Mouse (Mus musculus): Measurements from ENCODE around the gene Pced1b. TPM values are rescaled to one million over a fixed set of nuclear protein-coding genes. Genes with fewer than 3 reads are reported as not detected.
"Not testable (repeated sequence)": the region's sequence is repeated elsewhere in the genome, so short reads cannot be mapped to it uniquely, and the experiment has no call there.

Gene Pced1b
- total RNA-seq (2015; ENCODE audit: low replicate concordance) (8.8 and 30.3 TPM in 2 replicates), total RNA-seq (2017; ENCODE audit: low replicate concordance) (2.7 and 7.1 TPM in 2 replicates)

DNA sequence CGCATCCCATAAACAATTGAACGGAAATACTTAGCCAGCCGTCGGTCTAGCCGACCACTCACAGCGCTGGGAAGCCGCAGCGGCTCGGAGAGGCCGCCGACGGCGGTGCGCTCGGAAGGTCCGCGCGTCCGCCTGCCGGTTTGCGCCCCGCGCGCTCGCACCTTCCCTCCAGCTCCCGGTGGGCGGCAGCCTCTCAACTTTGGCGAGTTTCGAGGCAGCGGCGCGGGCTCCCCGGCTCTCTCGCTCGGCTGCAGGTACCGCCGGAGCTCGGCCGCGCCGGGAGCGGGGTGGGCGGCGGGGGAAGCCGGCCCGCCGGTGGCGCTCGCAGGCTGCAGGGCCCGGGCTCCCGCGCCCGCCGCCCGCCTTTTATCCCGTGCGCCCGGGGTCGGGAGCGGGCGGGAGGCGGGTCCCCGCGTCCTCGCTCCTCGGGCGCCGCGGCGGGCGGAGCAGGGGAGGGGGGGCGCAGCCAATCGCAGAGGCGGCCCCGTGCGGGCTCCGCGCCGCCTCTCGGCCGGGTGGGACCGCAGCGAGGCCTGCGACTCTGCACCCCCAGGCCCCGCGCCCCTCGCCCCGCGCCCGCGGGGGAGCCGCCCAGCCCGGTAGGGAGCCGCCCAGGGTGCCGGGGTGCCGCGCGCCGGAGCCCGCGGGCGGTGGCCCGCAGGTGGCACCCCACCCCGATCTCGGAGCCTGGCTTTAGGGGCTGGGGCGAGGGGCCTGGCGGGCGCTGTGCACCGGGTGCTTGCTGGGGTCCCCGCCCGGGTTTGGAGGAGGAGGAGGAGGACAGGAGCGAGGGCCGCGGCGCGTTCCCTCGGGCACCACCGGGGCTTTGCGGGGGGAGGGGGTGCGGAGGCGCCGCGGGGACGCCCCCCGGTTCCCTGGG is at the start of gene Pced1b, which contains the start of gene Amigo2:
Gene Pced1b (plus strand): TSS at position 197 of the 880 bp plus-strand sequence.
Gene Amigo2 (minus strand): TSS at position 377 of the 880 bp plus-strand sequence.
- no peak for ATAC-seq (replicated peaks; ENCODE audit: low FRiP score, poor library complexity, severe bottlenecking)

DNA sequence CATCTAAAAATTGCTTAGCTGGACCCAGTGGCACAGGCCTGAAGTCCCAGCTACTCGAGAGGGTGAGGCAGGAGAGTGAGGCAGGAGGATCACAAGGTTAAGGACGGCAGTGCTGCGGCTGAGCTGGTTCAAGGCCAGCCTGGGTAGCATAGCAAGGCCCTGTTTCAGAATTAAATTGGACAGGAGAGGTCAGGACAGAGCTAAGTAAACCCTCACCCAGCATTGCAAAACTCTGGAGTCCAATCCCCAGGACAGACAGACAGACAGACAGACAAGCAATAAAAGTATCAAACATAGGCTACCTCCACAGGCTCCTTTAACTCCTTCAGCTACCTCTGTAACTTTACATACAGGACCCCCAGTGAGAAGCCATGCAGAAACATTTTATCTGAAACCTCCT is 42.0 kb upstream of the Pced1b start:
- ATAC-seq (replicated peaks; ENCODE audit: low FRiP score, poor library complexity, severe bottlenecking), result no peak

DNA sequence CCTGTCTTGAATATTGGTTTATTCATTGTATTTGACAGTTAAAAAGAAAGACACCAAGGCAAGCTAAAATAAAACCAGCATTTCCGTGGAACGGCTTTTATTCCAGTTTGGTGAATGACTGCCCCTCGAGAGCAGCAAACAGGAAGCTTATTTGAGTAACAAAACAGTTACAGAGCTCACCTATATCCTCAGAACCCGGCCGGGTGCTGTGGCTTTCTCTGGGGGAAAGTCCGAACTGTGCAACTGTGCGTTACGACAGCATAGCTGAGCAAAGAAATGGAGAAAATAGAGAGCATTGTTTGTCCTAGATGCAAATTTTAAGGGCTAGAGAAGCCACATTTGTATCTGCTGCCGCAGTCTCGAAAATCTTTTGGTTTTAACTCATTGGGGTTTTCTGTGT is 41.1 kb upstream of the Pced1b start:
- no peak for ATAC-seq (replicated peaks; ENCODE audit: low FRiP score, poor library complexity, severe bottlenecking)

DNA sequence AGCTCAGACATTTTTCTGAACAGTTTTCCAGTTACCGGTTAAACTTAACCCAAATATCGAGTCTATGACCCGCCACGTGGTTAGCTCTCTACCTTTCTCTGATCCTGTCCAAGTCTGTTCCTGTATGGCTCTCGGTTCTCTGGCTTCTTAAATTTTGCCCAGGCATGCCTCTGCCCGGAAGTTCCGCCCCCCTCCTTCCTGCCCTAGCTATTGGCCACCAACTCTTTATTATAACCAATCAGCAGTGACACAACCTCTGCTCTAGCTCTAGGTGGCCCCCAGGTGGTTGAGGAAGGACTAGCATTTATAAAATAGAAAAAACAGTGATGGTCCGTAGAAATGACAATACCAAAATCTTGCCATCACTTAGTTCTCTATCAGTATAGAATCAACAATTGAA is 40.4 kb upstream of the Pced1b start:
- ATAC-seq (replicated peaks; ENCODE audit: low FRiP score, poor library complexity, severe bottlenecking), result no peak

DNA sequence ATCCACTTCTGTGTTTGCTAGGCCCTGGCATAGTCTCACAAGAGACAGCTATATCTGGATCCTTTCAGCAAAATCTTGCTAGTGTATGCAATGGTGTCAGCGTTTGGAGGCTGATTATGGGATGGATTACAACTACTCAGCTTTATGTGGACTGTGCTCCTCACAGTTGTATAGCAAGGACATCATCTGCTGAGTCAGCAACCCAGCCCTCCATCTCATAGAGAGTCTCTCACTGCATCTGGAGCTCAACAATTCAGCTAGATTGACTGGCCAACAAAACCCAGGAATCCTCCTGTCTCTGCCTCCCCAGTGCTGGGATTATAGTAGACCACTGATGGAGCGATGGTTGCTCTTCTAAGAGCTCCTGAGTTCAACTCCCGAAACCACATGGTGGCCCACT is 37.2 kb upstream of the Pced1b start:
- ATAC-seq (replicated peaks; ENCODE audit: low FRiP score, poor library complexity, severe bottlenecking), result not testable (repeated sequence)

DNA sequence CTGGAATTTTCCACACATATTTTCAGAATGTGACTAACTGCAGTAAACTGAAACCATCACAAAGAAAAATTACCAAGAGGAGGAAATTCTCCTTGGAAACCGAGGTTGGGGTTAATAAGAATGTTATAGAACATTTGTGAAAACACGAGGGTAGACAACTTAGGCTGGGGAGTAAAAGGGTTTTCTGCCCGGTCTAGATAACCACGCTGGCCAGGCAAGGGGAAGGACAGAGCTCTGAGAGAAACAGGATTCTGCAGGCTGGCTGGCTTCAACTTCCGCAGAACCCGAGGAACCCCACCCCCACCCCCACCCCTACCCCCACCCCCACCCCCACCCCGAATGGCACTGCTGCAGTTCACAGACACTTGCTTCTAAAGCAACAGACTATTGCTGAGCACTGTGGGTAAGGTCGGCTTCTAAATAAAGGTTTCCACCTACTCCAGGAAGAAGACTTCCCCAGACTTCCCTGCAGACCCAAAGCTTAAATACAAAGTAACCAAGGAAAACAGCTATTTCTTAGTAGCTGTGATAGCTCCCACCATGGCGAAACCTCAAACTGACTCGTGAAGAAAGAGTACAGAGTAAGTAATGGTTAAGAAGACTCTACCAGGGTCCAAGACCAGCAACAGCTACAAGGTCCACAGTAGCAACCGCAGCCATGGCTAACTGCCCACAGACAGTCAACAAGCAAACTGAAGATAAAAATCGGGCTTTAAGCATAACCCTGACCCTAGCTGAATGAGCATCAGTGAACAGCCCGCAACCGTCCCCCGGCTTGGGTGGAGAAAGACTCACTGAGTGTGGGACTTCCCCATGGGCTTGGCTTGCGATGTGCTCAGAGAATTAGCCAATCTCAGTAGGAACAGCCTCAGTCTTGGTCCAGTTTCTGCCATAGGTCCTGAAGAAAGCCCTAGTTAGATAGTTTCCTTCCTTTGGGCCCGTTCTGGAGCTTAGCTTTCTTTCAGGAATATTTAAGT is 34.1 kb upstream of the Pced1b start:
- ATAC-seq (replicated peaks; ENCODE audit: low FRiP score, poor library complexity, severe bottlenecking), result no peak

DNA sequence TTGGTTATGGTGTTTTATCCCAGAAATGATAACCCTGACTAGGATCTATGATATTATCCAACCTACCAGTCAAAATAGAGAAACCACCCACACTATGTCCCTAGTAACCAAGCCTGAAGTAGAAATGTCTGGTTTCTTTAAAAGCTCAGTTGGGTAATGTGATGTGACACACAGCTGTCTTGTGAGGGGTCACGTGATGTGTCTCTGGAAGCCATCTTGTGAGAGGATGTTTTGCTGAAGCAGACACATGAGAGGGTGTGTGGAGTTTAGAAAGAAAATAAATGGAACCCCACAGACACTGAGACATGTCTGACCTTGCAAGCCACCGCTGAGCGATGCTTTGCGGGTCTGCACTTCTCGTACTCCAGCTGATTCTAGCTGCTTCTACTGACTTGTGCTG is 30.1 kb upstream of the Pced1b start:
- no peak for ATAC-seq (replicated peaks; ENCODE audit: low FRiP score, poor library complexity, severe bottlenecking)

DNA sequence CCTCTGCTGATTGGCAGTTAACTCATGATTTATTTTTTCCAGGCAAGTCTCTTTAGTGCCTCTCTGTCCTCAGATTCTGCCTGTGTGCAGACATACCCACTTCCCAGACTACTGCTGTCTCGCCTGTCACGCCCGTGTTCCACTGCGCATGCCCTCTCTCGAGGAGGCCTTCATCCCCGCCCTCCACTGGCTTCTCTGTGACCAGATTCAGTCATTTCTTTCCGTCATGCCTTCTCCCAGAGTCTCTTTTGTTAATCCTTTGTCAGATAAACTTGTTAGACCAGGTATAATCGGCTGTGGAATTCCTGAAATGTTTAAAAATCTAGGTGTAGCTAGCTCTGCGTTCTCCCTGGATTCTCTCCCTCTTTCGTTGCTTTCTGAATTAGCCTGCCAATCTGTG is 23.5 kb upstream of the Pced1b start:
- ATAC-seq (replicated peaks; ENCODE audit: low FRiP score, poor library complexity, severe bottlenecking), result no peak

DNA sequence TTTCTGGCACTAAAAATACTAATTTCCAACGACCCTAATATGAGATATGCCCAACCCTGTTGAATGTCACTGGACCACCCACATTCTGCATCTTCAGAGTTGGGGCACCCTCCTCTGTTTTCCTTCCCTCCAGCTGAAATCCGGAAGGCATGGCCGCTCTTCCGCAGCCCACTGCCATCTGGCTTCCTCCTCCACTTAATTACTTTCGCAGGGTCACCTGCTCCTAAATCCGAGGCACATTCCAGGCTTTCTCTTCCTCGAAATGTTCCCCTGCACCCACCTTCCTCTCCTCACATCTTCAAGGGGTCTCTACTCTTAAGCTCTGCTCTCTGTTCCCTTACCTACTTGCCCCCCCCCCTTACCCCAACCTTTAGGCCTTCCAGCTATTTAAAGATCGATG is 22.9 kb upstream of the Pced1b start:
- no peak for ATAC-seq (replicated peaks; ENCODE audit: low FRiP score, poor library complexity, severe bottlenecking)

DNA sequence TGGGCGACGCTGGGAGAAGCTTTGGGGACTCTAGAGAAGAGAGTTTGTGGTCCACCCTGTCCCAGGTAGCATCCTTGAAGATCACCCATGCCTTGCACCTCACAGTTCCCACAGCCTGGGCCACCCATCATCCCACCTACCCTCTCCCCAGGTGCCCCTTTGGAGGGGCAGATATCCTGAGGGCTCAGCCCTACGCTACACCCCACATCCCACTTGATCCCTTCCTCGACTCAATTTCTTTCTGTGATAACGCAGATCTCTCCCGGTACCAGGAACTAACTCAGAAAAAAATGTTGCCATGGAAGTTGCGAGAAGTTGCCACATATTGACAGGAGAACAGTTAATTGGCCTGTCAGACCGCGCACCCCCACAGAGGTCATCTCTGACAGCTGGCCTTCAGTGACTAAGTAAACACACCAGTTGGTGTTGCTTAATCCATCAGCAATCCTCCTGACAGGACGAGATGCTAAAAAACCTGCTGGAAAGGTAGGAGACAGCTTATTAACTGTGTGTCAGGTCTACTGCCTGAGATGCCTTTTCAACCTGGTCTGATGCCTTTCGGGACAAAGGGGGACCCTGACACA is 17.3 kb upstream of the Pced1b start:
- no peak for ATAC-seq (replicated peaks; ENCODE audit: low FRiP score, poor library complexity, severe bottlenecking)

DNA sequence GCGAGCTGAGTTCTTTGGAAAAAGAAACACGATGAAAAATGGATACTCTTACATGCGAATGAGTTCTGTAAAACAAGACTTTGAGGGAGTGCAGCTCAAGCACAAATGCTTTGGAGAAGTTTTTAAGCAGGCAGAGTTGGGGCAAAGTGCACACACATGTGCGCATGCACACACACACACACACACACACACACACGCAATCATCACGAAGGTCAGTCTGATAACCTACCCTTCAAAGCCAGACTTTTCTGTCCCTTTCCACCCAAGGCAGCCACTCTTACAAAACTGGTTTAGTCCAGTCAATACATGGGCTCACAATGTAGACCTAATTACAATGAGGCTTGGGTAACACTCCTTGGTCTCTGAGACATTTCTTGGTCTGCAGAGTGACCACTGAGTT is 12.8 kb upstream of the Pced1b start:
- no peak for ATAC-seq (replicated peaks; ENCODE audit: low FRiP score, poor library complexity, severe bottlenecking)

DNA sequence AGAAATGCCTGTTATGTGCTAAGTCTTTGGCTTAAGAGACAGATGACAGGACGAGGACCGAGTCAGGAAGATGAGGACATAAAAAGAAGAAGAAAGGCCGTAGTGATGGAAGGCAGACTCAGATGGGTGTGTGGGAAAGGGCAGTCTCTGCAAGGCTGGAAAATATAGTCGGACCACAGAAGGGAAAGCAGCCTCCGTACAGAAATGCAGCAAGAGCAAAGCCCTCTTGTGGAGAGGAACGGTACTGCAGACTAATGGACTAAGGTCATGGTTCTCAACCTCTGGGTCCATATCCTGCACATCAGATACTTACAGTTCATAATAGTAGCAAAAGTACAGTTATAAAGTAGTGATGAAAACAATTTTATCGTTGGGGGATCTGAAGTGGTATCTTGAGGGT is 11.7 kb upstream of the Pced1b start:
- 0 out of 2 replicates have a peak, but pooled peaks have one; percentile 49 for ATAC-seq (replicated peaks; ENCODE audit: low FRiP score, poor library complexity, severe bottlenecking)

DNA sequence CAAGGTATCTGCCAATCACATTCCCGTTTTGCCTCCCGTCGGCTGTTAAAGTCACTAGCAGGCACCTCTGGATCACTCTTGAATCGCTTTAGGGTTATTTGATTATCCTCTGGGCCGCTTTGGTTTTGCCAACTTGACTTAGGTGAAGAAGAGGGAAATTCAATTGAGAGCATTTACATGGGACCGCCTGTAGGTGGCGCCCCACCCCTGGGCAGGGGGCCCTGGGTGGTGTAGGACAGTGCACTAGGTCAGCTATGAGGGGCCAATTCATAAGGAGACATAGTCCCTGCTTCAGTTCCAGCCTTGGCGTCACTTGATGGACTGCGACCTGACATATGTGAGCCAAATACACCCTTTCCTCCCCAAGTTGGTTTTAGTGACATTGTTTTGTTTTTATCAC is 10.0 kb upstream of the Pced1b start:
- ATAC-seq (replicated peaks; ENCODE audit: low FRiP score, poor library complexity, severe bottlenecking), result no peak

DNA sequence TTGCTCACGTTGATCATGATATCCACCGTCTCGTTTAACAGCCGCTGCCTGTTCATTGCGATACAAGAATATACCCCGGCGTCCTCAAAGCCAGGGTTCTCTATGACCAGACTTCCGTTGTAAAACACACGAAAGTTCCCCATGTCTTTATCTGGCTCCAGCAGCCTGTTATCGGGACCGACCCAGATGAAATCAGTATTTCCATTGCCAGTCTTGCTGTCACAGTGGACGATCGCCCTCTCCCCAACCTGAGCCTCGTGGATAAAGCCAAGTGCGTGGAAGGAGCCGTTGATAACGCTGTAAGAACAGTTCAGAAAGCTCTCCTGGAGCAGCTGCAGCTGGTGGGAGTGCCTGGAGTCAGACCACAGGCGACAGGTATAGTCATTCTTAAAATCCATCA is 1.5 kb upstream of the Pced1b start:
- ATAC-seq (replicated peaks; ENCODE audit: low FRiP score, poor library complexity, severe bottlenecking), result no peak

DNA sequence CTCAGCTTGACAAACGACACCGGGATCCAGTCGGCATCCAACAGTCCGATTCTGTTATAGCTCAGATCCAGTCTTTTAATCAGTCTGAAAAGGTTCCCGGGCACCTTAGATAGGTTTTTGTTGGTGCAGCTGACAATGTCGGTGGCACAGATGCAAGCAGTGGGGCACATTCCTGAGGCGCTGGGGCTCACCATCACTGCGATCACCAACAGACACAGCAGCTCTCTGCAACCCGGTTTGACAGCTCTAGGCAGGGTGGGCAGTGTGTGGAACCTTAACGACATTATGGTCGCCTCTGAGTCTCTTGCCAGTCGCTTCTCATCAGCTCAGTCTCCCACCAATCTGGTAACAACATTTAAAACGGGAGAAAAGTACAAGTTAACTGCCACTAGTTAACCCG is 651 bp upstream of the Pced1b start:
- ATAC-seq (replicated peaks; ENCODE audit: low FRiP score, poor library complexity, severe bottlenecking), result no peak

DNA sequence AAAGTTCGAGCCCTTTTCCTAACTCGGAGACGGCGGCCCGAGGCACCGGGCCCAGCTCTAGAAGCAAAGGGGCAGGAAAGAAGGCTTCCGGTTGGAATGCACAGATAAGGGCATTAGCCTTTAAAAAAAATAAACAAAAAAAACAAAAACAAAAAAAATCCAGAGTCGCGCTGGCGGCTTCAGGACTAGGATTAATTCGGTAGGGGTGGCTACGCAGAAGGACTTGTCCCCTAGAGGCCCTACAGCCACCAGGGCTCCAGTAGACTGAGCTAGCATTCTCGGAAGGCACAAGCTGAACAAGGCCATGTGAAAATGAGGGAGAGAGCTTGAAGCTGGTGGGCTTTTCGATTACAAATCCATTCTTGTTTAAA is 869 bp downstream of the Pced1b start:
- no peak for ATAC-seq (replicated peaks; ENCODE audit: low FRiP score, poor library complexity, severe bottlenecking)

DNA sequence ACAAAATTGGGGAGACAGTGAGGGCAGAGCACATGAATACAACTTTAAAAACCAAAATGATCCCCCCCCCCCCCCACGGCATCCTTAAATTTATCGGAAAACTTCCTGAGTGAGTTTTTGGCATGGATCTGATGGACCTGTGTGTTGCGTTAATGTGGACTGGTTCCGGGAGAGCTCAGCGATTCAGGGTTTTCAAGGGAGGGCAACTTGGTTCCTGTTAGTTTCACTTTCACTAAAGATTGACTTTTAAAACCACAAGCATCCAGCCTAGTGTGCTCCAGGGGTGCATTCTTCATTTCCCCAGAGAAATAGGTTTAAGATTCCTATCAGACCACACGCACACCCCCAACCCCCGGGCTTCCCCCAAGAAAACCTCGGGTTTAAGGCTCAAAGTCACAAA is 1.4 kb downstream of the Pced1b start:
- no peak for ATAC-seq (replicated peaks; ENCODE audit: low FRiP score, poor library complexity, severe bottlenecking)

DNA sequence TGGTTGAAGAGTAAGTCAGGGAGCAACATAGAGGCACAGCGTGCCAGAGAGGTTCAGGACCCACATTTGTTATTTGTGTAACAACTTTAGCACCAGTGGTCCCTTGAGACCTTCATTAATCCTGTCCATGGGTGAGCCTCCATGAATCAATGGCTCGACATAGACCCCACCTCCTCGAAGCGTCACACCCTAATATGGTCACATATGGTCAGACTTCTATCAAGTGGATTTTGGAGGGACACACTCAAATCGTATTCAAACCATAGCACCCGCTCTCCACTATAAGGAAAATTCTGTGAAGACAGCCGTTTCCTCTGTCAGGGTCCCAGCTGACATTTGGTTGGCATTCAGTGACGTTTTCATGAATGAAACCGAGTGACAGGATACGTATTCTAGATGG is 2.4 kb downstream of the Pced1b start:
- no peak for ATAC-seq (replicated peaks; ENCODE audit: low FRiP score, poor library complexity, severe bottlenecking)

DNA sequence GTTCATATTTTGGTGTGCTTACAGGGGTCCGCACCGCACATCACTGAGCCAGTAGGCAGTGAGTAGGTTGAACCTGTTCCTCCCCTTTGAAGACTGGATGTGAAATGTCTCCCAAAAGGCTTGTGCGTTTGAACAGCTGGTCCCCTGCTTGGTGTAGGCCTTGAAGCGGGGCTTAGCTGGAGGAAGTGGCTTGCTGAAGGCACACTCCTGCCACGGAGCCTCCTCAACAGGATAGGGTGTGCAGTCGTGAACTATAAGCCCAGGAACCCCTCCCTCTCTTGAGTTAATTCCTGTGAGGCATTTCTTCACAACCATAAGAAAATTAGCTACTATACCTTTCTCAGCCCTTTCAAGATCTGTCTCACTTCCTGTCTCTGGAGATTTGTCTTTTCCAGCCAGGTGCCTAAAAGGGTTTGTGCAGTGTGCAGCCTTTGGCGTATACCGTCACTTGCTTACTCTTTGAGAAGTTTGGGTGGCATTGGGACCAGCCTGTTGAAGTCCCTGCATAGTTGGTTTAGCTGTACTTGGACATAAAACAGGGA is 5.7 kb downstream of the Pced1b start:
- no peak for ATAC-seq (replicated peaks; ENCODE audit: low FRiP score, poor library complexity, severe bottlenecking)

DNA sequence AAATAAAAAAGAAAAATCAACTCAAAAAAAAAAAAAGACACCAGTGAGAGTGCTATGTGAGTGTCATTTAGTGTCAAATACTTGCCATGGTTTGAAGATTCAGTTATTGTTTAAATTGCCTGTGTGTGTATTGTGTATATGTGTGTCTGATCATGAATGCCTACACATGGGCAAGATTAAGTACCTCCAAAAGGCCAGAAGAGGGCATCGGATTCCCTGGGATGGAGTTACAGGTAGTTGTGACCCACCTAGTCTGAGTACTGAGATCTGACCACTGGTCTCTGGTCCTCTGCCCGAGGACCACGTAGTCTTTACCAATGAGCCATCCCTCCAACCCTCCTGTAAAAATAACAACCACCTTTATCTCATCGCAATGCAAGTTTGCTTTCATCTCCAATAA is 7.5 kb downstream of the Pced1b start:
- ATAC-seq (replicated peaks; ENCODE audit: low FRiP score, poor library complexity, severe bottlenecking), result no peak

All from erythroid progenitor cell, adult 5-6 weeks (primary cell).